In genomic region chr1:80641288-80641687, GRCm38 (mm10) we compare ENCODE assay signal across 29 mouse cellular contexts.
DNase-seq lines count a peak whose midpoint lies in the region; ATAC-seq and TF ChIP-seq lines count a peak whose summit lies in the region.
"Had no signal": no experiment of that assay in that cellular context is flagged by ENCODE, and none has a peak within 500 bp of the region (broad histone marks: within the 10 kb centered on the region; RNA-seq: fewer than 3 reads in every experiment).

No protein-coding gene starts in this region.

- no peaks in the 10 kb centered on the region for H3K36me3 ChIP-seq in forebrain, embryonic 13.5 days (ENCODE audit: poor library complexity, severe bottlenecking)
- H3K36me3 ChIP-seq: hindbrain, embryonic 13.5 days; limb, embryonic 10.5 days; limb, embryonic 15.5 days; liver, embryonic 13.5 days; neural tube, embryonic 13.5 days had no signal

- no peak overlapping the region for H3K4me3 ChIP-seq in embryonic fibroblast, embryonic 13.5 days (ENCODE audit: insufficient read depth, low read length)
- no peak overlapping the region for H3K4me3 ChIP-seq in forebrain, embryonic 13.5 days
- H3K4me3 ChIP-seq: hindbrain, embryonic 13.5 days; limb, embryonic 10.5 days; limb, embryonic 15.5 days; liver, embryonic 13.5 days; neural tube, embryonic 13.5 days had no signal

- peak overlapping the region; percentile 83 for H3K27ac ChIP-seq in embryonic fibroblast, embryonic 13.5 days (ENCODE audit: insufficient read depth, low read length)
- no peak overlapping the region for H3K27ac ChIP-seq in forebrain, embryonic 13.5 days
- H3K27ac ChIP-seq: hindbrain, embryonic 13.5 days; limb, embryonic 10.5 days; limb, embryonic 15.5 days; liver, embryonic 13.5 days; neural tube, embryonic 13.5 days; stomach, postnatal 0 days had no signal

- no peaks in the 10 kb centered on the region for H3K9me3 ChIP-seq in forebrain, embryonic 13.5 days (replicated peaks)
- H3K9me3 ChIP-seq: hindbrain, embryonic 13.5 days; limb, embryonic 10.5 days; limb, embryonic 15.5 days; liver, embryonic 13.5 days had no signal

- TF ChIP-seq POLR2A in embryonic fibroblast, embryonic 13.5 days (IDR thresholded peaks at IDR 0.05; ENCODE audit: low read depth, low read length) = no peak

- no peak for ATAC-seq in forebrain, embryonic 13.5 days
- ATAC-seq: forebrain, postnatal 0 days; lung, postnatal 0 days had no signal

- H3K4me1 ChIP-seq in embryonic fibroblast, embryonic 13.5 days (ENCODE audit: control insufficient read depth, insufficient read depth, low read length) = peaks cover 9% of the 10 kb centered on the region
- no peaks in the 10 kb centered on the region for H3K4me1 ChIP-seq in forebrain, embryonic 13.5 days
- H3K4me1 ChIP-seq: hindbrain, embryonic 13.5 days; limb, embryonic 10.5 days; liver, embryonic 13.5 days; neural tube, embryonic 13.5 days had no signal

- H3K4me2 ChIP-seq in forebrain, embryonic 13.5 days = no peak overlapping the region
- H3K4me2 ChIP-seq: heart, embryonic 11.5 days; hindbrain, embryonic 13.5 days; limb, embryonic 15.5 days; liver, embryonic 13.5 days; neural tube, embryonic 13.5 days had no signal

- no peaks in the 10 kb centered on the region for H3K27me3 ChIP-seq in forebrain, embryonic 13.5 days
- H3K27me3 ChIP-seq: hindbrain, embryonic 13.5 days; limb, embryonic 15.5 days; liver, embryonic 13.5 days; neural tube, embryonic 13.5 days had no signal

- peak; percentile 5 for DNase-seq in 3134 (ENCODE audit: extremely low read depth, insufficient read length, low spot score)
- peak; percentile 45 for DNase-seq in CD4-positive, CD25-positive, alpha-beta regulatory T cell, adult 2 months (ENCODE audit: low read depth, low spot score)
- DNase-seq in naive thymus-derived CD4-positive, alpha-beta T cell, adult 2 months (ENCODE audit: low read depth) = peak; percentile 24
- no peak for DNase-seq in heart, adult 11 months
- no peak for DNase-seq in right cerebral cortex, postnatal 14 days
- DNase-seq: adrenal gland, adult 2 months; B cell, adult 2 months; cerebellum, adult 8-10 months; cerebellum, postnatal 36 days; forebrain, postnatal 0 days; heart, postnatal 36 days; kidney, adult 11 months; kidney, postnatal 14 days; layer of hippocampus, adult 9-11 months; liver, embryonic 13.5 days; lung, adult 18-20 months; lung, postnatal 4 days; midbrain, embryonic 14.5 days; thymus, adult 18-20 months; thymus, postnatal 25 days had no signal

- 91% methylated on average over 1 of the region's 1 CpGs for WGBS in forebrain, embryonic 13.5 days

- TF ChIP-seq CTCF in embryonic fibroblast, embryonic 13.5 days (IDR thresholded peaks at IDR 0.05; ENCODE audit: borderline replicate concordance, insufficient read depth, low read length) = no peak

- no peak overlapping the region for H3K9ac ChIP-seq in forebrain, embryonic 13.5 days
- H3K9ac ChIP-seq: forebrain, postnatal 0 days; hindbrain, embryonic 13.5 days; limb, embryonic 15.5 days; liver, embryonic 13.5 days; neural tube, embryonic 13.5 days had no signal

Comparison
In these comparisons a context has a peak if more than half of its experiments do, and no peak if none do; other contexts are left out.
1. DNase-seq: peak in 3134 (single experiment), CD4-positive, CD25-positive, alpha-beta regulatory T cell, adult 2 months (single experiment) and naive thymus-derived CD4-positive, alpha-beta T cell, adult 2 months (single experiment); none in heart, adult 11 months (single experiment) and right cerebral cortex, postnatal 14 days (single experiment).